Mouse (Mus musculus): Measurements from ENCODE around the gene Zik1. TPM values are rescaled to one million over a fixed set of nuclear protein-coding genes. Genes with fewer than 3 reads are reported as not detected.

The Zik1 gene
- 4.1 and 4.2 TPM in 2 replicates for polyA plus RNA-seq (2016; fragmentation: Nextera tagmentation; extraction: Ambion mirVana)

GRCm38 (mm10) chr7:10494786-10495521 lies at the start of gene Zik1:
Gene Zik1 (minus strand): TSS chr7:10495394.
- peak within 1 kb of the TSS; percentile 70 for H3K4me2 ChIP-seq
- H3K27ac ChIP-seq: no peak within 1 kb of the TSS
- H3K27me3 ChIP-seq (replicated peaks): no peaks in the 10 kb centered on the region
- WGBS (ENCODE audit: insufficient replicate concordance): 3% methylated on average over 33 of the region's 33 CpGs
- H3K9me3 ChIP-seq (replicated peaks): no peaks in the 10 kb centered on the region
- peak within 1 kb of the TSS; percentile 69 for H3K4me3 ChIP-seq
- peak; percentile 98 for ATAC-seq
- H3K9ac ChIP-seq: peak within 1 kb of the TSS; percentile 70
- H3K36me3 ChIP-seq: peaks cover 27% of the 10 kb centered on the region
- H3K4me1 ChIP-seq: peaks cover 11% of the 10 kb centered on the region; the same call in 1 of the 2 replicates

DNA sequence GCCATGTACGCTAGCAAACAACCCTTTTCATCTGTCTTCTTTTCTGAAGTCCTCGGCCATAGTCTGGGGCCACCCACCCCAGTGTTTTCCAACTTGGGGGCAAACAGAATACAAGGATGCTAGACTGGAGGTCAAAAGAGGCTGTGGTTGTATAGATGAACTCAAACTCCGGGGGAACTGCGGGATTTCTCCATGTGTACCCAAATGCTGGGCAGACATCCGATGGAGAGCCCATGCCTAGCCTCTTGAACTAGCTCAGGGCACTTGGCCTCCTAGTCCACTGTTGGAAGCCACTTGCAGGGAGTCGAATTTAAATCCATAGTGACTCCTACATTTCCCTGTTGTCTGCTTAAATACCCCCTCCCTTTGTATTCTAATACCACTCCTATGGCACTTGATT lies 384 bp upstream of the Zik1 start:
- 32% methylated on average over 6 of the region's 6 CpGs for WGBS (ENCODE audit: insufficient replicate concordance)
- H3K9ac ChIP-seq: no peak overlapping the region
- peaks cover 11% of the 10 kb centered on the region; the same call in 1 of the 2 replicates for H3K4me1 ChIP-seq
- peaks cover 21% of the 10 kb centered on the region for H3K36me3 ChIP-seq
- H3K27ac ChIP-seq: no peak overlapping the region
- H3K4me2 ChIP-seq: peak overlapping the region; percentile 70
- H3K27me3 ChIP-seq (replicated peaks): no peaks in the 10 kb centered on the region
- no peak for ATAC-seq
- H3K4me3 ChIP-seq: peak overlapping the region; percentile 69
- no peaks in the 10 kb centered on the region for H3K9me3 ChIP-seq (replicated peaks)

DNA sequence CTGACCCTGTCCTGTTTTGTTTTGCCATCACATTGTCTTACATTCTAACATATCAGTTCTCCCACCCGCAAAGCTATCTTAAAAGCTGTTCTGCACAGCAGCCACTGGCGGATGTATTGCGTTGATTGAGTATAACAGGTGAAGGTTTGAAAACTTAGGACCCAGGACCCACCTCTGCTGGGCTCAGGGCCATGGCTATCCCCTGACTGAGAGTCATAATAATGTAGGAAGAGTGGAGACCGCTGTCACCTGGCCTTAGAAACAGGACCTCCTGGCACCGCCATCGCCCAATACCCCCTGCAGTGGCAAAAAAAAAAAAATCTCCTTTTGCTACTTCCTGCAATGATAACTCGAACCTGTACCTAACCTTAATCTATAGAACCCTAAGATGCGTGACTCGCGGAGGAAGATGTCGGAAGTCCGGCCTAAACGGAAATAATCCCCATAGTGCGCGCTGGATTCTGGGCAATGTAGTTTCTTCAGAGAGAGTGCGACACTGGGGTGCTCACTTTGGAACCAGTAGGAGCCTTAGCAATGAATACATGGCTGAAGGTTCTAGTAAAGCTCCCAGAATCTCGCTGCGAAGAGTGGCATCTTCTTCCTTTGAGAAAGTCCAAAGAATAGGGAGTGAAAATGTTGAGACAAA lies 14.5 kb downstream of the Zik1 start:
- Histone ChIP-seq H3K27ac (no peak overlapping the region), H3K27me3 (replicated peaks) (no peaks in the 10 kb centered on the region), H3K4me1 (no peaks in the 10 kb centered on the region), H3K9ac (no peak overlapping the region), H3K9me3 (replicated peaks) (no peaks in the 10 kb centered on the region), H3K4me2 (no peak overlapping the region), H3K36me3 (no peaks in the 10 kb centered on the region), H3K4me3 (no peak overlapping the region)
- 50% methylated on average over 18 of the region's 18 CpGs for WGBS (ENCODE audit: insufficient replicate concordance)
- ATAC-seq: no peak

DNA sequence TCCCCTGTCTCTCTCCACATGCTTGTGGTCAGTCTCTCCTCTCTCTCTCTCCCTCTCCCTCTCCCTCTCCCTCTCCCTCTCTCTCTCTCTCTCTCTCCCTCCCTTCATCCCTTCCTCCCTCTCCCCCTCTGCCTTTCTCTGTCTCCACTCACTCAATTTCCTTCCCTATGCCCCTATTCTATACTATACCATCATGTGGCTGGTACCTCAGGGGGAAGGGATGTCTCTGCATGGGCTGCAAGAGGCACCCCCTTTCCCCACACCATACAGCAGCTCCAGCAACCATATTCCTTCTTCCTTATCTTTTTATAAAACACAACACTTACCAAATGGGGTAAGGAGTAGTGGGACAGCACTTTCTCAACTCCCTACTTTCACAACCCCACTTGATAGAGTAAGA lies 15.4 kb downstream of the Zik1 start:
- Histone ChIP-seq H3K9ac (no peak overlapping the region), H3K4me1 (no peaks in the 10 kb centered on the region), H3K9me3 (replicated peaks) (no peaks in the 10 kb centered on the region), H3K27ac (no peak overlapping the region), H3K27me3 (replicated peaks) (no peaks in the 10 kb centered on the region), H3K4me2 (no peak overlapping the region), H3K36me3 (no peaks in the 10 kb centered on the region), H3K4me3 (no peak overlapping the region)
- no peak for ATAC-seq

DNA sequence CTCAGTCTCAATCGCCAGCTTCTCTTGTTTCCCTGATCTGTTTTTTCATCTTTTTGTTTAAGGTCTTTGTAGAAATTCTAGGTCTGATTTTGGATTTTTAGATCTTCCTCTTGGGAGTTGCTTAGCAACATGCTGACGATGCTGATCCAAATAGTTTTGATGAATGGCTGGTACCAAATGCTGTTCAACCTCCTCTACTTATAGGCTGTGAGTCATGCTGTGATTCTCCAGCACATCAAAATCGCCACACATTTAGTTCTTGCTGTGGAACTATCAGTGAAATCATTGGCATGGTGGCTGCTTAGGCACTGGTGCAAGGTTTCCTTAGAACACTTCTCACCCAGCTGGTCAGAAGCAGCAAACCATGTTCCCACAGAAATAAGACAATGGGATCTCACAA lies 37.0 kb downstream of the Zik1 start:
- H3K4me1 ChIP-seq: no peaks in the 10 kb centered on the region
- H3K27ac ChIP-seq: no peak overlapping the region
- H3K9me3 ChIP-seq (replicated peaks): no peaks in the 10 kb centered on the region
- H3K36me3 ChIP-seq: no peaks in the 10 kb centered on the region
- no peak overlapping the region for H3K9ac ChIP-seq
- no peak overlapping the region for H3K4me3 ChIP-seq
- no peaks in the 10 kb centered on the region for H3K27me3 ChIP-seq (replicated peaks)
- no peak overlapping the region for H3K4me2 ChIP-seq
- no peak for ATAC-seq
- WGBS (ENCODE audit: insufficient replicate concordance): 49% methylated on average over 3 of the region's 3 CpGs

GRCm38 (mm10) chr7:10443031-10443430 lies 52.2 kb downstream of the Zik1 start, which contains the start of gene Vmn1r67:
Gene Vmn1r67 (plus strand): TSS chr7:10443331.
- no peak within 1 kb of the TSS for H3K4me3 ChIP-seq
- H3K27ac ChIP-seq: no peak within 1 kb of the TSS
- no peaks in the 10 kb centered on the region for H3K36me3 ChIP-seq
- no peaks in the 10 kb centered on the region for H3K27me3 ChIP-seq (replicated peaks)
- no peak for ATAC-seq
- no peaks in the 10 kb centered on the region for H3K4me1 ChIP-seq
- H3K9ac ChIP-seq: no peak within 1 kb of the TSS
- 0 out of 2 replicates have a peak, but pooled peaks cover 3% of the 10 kb centered on the region for H3K9me3 ChIP-seq (replicated peaks)
- no peak within 1 kb of the TSS for H3K4me2 ChIP-seq

Other genes starting within 250 kb of the Zik1 start
- not detected in 2 replicates for gene Vmn1r66, start 217.4 kb downstream of the Zik1 start, polyA plus RNA-seq (2016; fragmentation: Nextera tagmentation; extraction: Ambion mirVana)
- not detected in 2 replicates for gene Vmn1r67, start 52.1 kb downstream of the Zik1 start, polyA plus RNA-seq (2016; fragmentation: Nextera tagmentation; extraction: Ambion mirVana)
- gene Vmn1r68, start 63.1 kb upstream of the Zik1 start, polyA plus RNA-seq (2016; fragmentation: Nextera tagmentation; extraction: Ambion mirVana): not detected in 2 replicates
- gene Vmn1r69, start 118.3 kb upstream of the Zik1 start, polyA plus RNA-seq (2016; fragmentation: Nextera tagmentation; extraction: Ambion mirVana): not detected in 2 replicates
- gene Vmn1r70, start 136.1 kb upstream of the Zik1 start, polyA plus RNA-seq (2016; fragmentation: Nextera tagmentation; extraction: Ambion mirVana): not detected in 2 replicates
- not detected in 2 replicates for gene Nlrp4b, start 192.4 kb upstream of the Zik1 start, polyA plus RNA-seq (2016; fragmentation: Nextera tagmentation; extraction: Ambion mirVana)